Mouse (Mus musculus) embryonic facial prominence, embryonic 14.5 days (tissue): Measurements from ENCODE around the gene Hdc. TPM values are rescaled to one million over a fixed set of nuclear protein-coding genes. Genes with fewer than 3 reads are reported as not detected.
A peak's percentile ranks its signal among the peaks of the same experiment; 100 is the strongest.

Experiments
- ATAC-seq: fragments of 200-750 bp; cut with Nextera tagmentation; 2 replicates; pipeline ENCODE4 v1.8.0; 2017; ENCODE audit warnings: low read depth, moderate number of reproducible peaks, moderate TSS enrichment
- DNase-seq: peaks from one replicate; pipeline ENCODE4 v3.0.0-alpha.2; 2015; ENCODE audit warnings: low spot score
- H3K27ac ChIP-seq: fragments of 300-500 bp; sonication (generic); replicated peaks from 2 replicates; pipeline ENCODE4 v1.5.1; 2014; ENCODE audit warnings: low read depth, mild to moderate bottlenecking, low read length, moderate library complexity
- H3K27me3 ChIP-seq: fragments of 300-500 bp; sonication (generic); replicated peaks from 2 replicates; pipeline ENCODE4 v1.6.1; 2014; ENCODE audit warnings: low read length; ENCODE audit not compliant: control insufficient read depth, insufficient read depth
- H3K36me3 ChIP-seq: fragments of 300-500 bp; sonication (generic); 2 replicates; pipeline ENCODE4 v1.6.1; 2014; ENCODE audit warnings: low read length, mixed read lengths; ENCODE audit not compliant: control insufficient read depth, insufficient read depth
- H3K4me1 ChIP-seq: fragments of 300-500 bp; sonication (generic); 2 replicates; pipeline ENCODE4 v1.6.1; 2014; ENCODE audit warnings: antibody characterized with exemption, low read length; ENCODE audit not compliant: control insufficient read depth, insufficient read depth
- H3K4me2 ChIP-seq: fragments of 300-500 bp; sonication (generic); 2 replicates; pipeline ENCODE4 v1.6.1; 2014; ENCODE audit warnings: low read depth, mild to moderate bottlenecking, low read length, moderate library complexity, mixed read lengths
- H3K4me3 ChIP-seq: fragments of 300-500 bp; sonication (generic); 2 replicates; pipeline ENCODE4 v1.5.1; 2014; ENCODE audit warnings: low read depth, mild to moderate bottlenecking, low read length
- H3K9ac ChIP-seq: fragments of 300-500 bp; sonication (generic); 2 replicates; pipeline ENCODE4 v1.6.1; 2014; ENCODE audit warnings: low read depth, mild to moderate bottlenecking, low read length, moderate library complexity, mixed read lengths
- H3K9me3 ChIP-seq: fragments of 300-500 bp; sonication (generic); 2 replicates; pipeline ENCODE4 v1.6.1; 2016; ENCODE audit warnings: low read length; ENCODE audit not compliant: control insufficient read depth
- WGBS: fragments of 180-500 bp; shearing (Covaris S2); extraction: QIAGEN DNeasy Blood & Tissue Kit; methylation state at CpG from one replicate; pipeline ENCODE4 v1.1.7; 2014; 5-methylcytosine and 5-hydroxymethylcytosine counted together
- polyA plus RNA-seq: library from polyadenylated mRNA; unstranded; fragments of >200 nt; fragmentation: Nextera tagmentation; extraction: Ambion mirVana; gene quantifications from 2 replicates; pipeline ENCODE4 v1.2.1, GENCODE M21; 2014

Hdc gene
- 32.0 and 67.6 TPM in 2 replicates for polyA plus RNA-seq

DNA sequence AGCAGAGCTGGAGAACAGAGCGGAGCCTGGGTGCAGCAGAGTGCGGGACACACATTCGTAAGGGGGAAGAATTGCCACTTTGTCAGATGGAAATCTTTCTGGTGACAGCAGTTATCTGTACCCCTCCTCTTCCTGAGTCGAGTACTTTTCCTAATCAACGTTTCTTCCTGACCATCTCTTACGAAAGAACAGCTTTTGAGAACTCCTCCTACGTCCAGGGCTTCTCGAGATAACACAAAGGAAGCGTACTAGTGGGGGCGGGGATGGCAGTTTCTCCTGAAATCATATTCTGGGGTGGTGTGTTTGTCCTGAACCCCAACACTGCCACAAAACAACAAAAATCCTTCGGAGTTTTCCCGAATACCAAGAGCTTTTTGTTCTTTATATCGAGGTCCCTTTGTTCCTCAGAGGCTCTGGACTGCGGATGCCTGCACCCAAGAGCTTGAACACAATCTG, at the start of gene Hdc:
Hdc (minus strand) TSS at position 51 of the 456 bp plus-strand sequence.
- no peak within 1 kb of the TSS for H3K27ac ChIP-seq
- no peak within 1 kb of the TSS for H3K4me3 ChIP-seq
- H3K9me3 ChIP-seq = no peaks in the 10 kb centered on the region
- H3K4me1 ChIP-seq = no peaks in the 10 kb centered on the region
- no peak within 1 kb of the TSS for H3K4me2 ChIP-seq
- H3K9ac ChIP-seq = no peak within 1 kb of the TSS
- ATAC-seq (no peak), DNase-seq (no peak)
- no peaks in the 10 kb centered on the region for H3K27me3 ChIP-seq
- no peaks in the 10 kb centered on the region for H3K36me3 ChIP-seq
- WGBS = 76% methylated on average over 14 of the region's 14 CpGs

- DNase-seq = no peak
- no peaks in the 10 kb centered on the region for H3K27me3 ChIP-seq
- H3K36me3 ChIP-seq = no peaks in the 10 kb centered on the region
- WGBS = 90% methylated on average over 5 of the region's 5 CpGs
- H3K4me2 ChIP-seq = no peak overlapping the region
- no peak overlapping the region for H3K4me3 ChIP-seq
- H3K27ac ChIP-seq = no peak overlapping the region
- H3K4me1 ChIP-seq = peaks cover 15% of the 10 kb centered on the region
- no peaks in the 10 kb centered on the region for H3K9me3 ChIP-seq
- H3K9ac ChIP-seq = no peak overlapping the region
- ATAC-seq = no peak
Measured at GRCm38 (mm10) chr2:126668621-126669252, 49.6 kb upstream of the Hdc start.

GRCm38 (mm10) chr2:126665984-126666383, 46.9 kb upstream of the Hdc start:
- Histone ChIP-seq H3K27me3 (no peaks in the 10 kb centered on the region), H3K9me3 (no peaks in the 10 kb centered on the region), H3K9ac (no peak overlapping the region), H3K36me3 (no peaks in the 10 kb centered on the region), H3K4me2 (no peak overlapping the region), H3K4me3 (no peak overlapping the region), H3K27ac (no peak overlapping the region), H3K4me1 (no peaks in the 10 kb centered on the region)
- 83% methylated on average over 3 of the region's 3 CpGs for WGBS
- ATAC-seq (no peak), DNase-seq (no peak)

GRCm38 (mm10) chr2:126663481-126663880, 44.4 kb upstream of the Hdc start:
- DNase-seq (peak; percentile 85), ATAC-seq (0 out of 2 replicates have a peak, but pooled peaks have one; percentile 33)
- H3K36me3 ChIP-seq = no peaks in the 10 kb centered on the region
- 57% methylated on average over 4 of the region's 4 CpGs for WGBS
- no peak overlapping the region for H3K9ac ChIP-seq
- no peaks in the 10 kb centered on the region for H3K9me3 ChIP-seq
- no peaks in the 10 kb centered on the region for H3K27me3 ChIP-seq
- H3K4me3 ChIP-seq = no peak overlapping the region
- no peak overlapping the region for H3K27ac ChIP-seq
- H3K4me2 ChIP-seq = no peak overlapping the region
- no peaks in the 10 kb centered on the region for H3K4me1 ChIP-seq

GRCm38 (mm10) chr2:126652929-126653328, 33.8 kb upstream of the Hdc start:
- no peaks in the 10 kb centered on the region for H3K4me1 ChIP-seq
- no peak for DNase-seq
- WGBS = 83% methylated on average over 4 of the region's 4 CpGs
- ATAC-seq = no peak
- peaks cover 43% of the 10 kb centered on the region for H3K36me3 ChIP-seq
- H3K4me2 ChIP-seq = no peak overlapping the region
- H3K4me3 ChIP-seq = no peak overlapping the region
- H3K9me3 ChIP-seq = no peaks in the 10 kb centered on the region
- H3K27me3 ChIP-seq = no peaks in the 10 kb centered on the region
- no peak overlapping the region for H3K27ac ChIP-seq
- no peak overlapping the region for H3K9ac ChIP-seq

DNA sequence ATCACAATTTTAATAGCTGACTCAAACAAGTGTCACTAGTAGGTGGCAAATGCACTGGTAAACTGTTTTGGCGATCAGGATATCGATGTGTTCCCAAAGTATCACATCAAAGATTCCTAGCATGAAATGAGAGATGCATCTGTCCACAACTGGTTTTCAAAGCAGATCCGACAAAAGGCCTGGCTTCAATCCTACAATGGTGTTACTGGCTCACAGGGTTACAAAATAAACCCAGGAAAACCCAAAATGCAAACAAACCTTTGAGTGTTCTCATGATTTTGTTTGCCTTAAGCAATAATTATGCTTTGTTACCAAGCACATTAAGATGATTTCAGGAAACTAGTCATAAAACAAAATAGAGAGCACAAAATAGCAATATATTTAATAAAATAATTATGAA, 28.7 kb upstream of the Hdc start:
- Histone ChIP-seq H3K4me2 (no peak overlapping the region), H3K36me3 (peaks cover 70% of the 10 kb centered on the region), H3K4me3 (no peak overlapping the region), H3K27me3 (no peaks in the 10 kb centered on the region), H3K4me1 (no peaks in the 10 kb centered on the region), H3K27ac (no peak overlapping the region), H3K9me3 (no peaks in the 10 kb centered on the region), H3K9ac (no peak overlapping the region)
- WGBS = 92% methylated on average over 3 of the region's 3 CpGs
- ATAC-seq = no peak
- DNase-seq = no peak

GRCm38 (mm10) chr2:126646461-126646860, 27.4 kb upstream of the Hdc start:
- DNase-seq (no peak), ATAC-seq (no peak)
- Histone ChIP-seq H3K27me3 (no peaks in the 10 kb centered on the region), H3K36me3 (peaks cover 72% of the 10 kb centered on the region), H3K27ac (no peak overlapping the region), H3K9ac (no peak overlapping the region), H3K4me3 (no peak overlapping the region), H3K4me2 (no peak overlapping the region), H3K4me1 (no peaks in the 10 kb centered on the region), H3K9me3 (no peaks in the 10 kb centered on the region)
- WGBS = 91% methylated on average over 5 of the region's 5 CpGs

DNA sequence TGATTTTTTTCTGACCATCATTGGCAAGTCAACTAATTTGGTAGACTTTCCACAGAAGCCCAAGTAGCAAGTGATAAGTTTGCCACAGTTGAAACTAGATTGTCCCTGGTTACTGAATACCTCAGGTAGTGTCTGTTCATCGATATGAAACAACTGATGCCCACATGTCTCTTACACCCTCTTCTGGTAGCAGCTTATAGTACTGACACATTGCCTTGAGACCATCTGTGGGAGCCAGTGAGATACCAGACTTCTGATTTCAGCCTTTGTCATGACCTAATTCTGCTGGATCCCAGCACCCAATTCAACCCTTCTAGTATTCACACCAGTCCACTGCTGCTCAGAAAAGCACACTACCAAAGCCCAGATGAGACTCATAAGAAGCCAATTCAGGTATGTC, 25.7 kb upstream of the Hdc start:
- H3K27ac ChIP-seq = no peak overlapping the region
- H3K27me3 ChIP-seq = no peaks in the 10 kb centered on the region
- ATAC-seq (no peak), DNase-seq (no peak)
- no peak overlapping the region for H3K4me2 ChIP-seq
- no peaks in the 10 kb centered on the region for H3K4me1 ChIP-seq
- no peak overlapping the region for H3K9ac ChIP-seq
- H3K9me3 ChIP-seq = 0 out of 2 replicates have a peak, but pooled peaks cover 2% of the 10 kb centered on the region
- H3K36me3 ChIP-seq = peaks cover 80% of the 10 kb centered on the region
- no peak overlapping the region for H3K4me3 ChIP-seq
- 100% methylated on average over 1 of the region's 1 CpGs for WGBS

GRCm38 (mm10) chr2:126640298-126640697, 21.2 kb upstream of the Hdc start:
- no peaks in the 10 kb centered on the region for H3K4me1 ChIP-seq
- no peak overlapping the region for H3K27ac ChIP-seq
- no peaks in the 10 kb centered on the region for H3K27me3 ChIP-seq
- DNase-seq (no peak), ATAC-seq (no peak)
- no peak overlapping the region for H3K4me2 ChIP-seq
- 89% methylated on average over 2 of the region's 2 CpGs for WGBS
- H3K36me3 ChIP-seq = peaks cover 67% of the 10 kb centered on the region
- H3K9me3 ChIP-seq = 0 out of 2 replicates have a peak, but pooled peaks cover 2% of the 10 kb centered on the region
- no peak overlapping the region for H3K9ac ChIP-seq
- H3K4me3 ChIP-seq = no peak overlapping the region
